Mouse (Mus musculus) limb, embryonic 13.5 days (tissue): Measurements from ENCODE around the gene Pde4a. TPM values are rescaled to one million over a fixed set of nuclear protein-coding genes. Genes with fewer than 3 reads are reported as not detected.

Experiments
- ATAC-seq: fragments of 200-750 bp; cut with Nextera tagmentation; 2 replicates; pipeline ENCODE4 v1.8.0; 2017; ENCODE audit warnings: low read depth, moderate number of reproducible peaks, moderate TSS enrichment; ENCODE audit not compliant: low FRiP score
- H3K27ac ChIP-seq: fragments of 300-500 bp; sonication (generic); 2 replicates; pipeline ENCODE4 v1.5.1; 2015; ENCODE audit warnings: inconsistent platforms, mild to moderate bottlenecking, moderate library complexity
- H3K27me3 ChIP-seq: fragments of 300-500 bp; sonication (generic); 2 replicates; pipeline ENCODE4 v1.6.1; 2015; ENCODE audit warnings: mild to moderate bottlenecking, inconsistent platforms
- H3K36me3 ChIP-seq: fragments of 300-500 bp; sonication (generic); 2 replicates; pipeline ENCODE4 v1.6.1; 2015; ENCODE audit warnings: inconsistent platforms, mild to moderate bottlenecking, moderate library complexity
- H3K4me1 ChIP-seq: fragments of 300-500 bp; sonication (generic); 2 replicates; pipeline ENCODE4 v1.6.1; 2015; ENCODE audit warnings: inconsistent platforms
- H3K4me2 ChIP-seq: fragments of 300-500 bp; sonication (generic); replicated peaks from 2 replicates; pipeline ENCODE4 v1.6.1; 2015; ENCODE audit warnings: inconsistent platforms, mild to moderate bottlenecking, moderate library complexity
- H3K4me3 ChIP-seq: fragments of 300-500 bp; sonication (generic); 2 replicates; pipeline ENCODE4 v1.5.1; 2015; ENCODE audit warnings: moderate library complexity, mild to moderate bottlenecking, inconsistent platforms
- H3K9ac ChIP-seq: fragments of 300-500 bp; sonication (generic); 2 replicates; pipeline ENCODE4 v1.6.1; 2015; ENCODE audit warnings: mild to moderate bottlenecking, inconsistent platforms
- H3K9me3 ChIP-seq: fragments of 300-500 bp; sonication (generic); 2 replicates; pipeline ENCODE4 v1.6.1; 2016; ENCODE audit warnings: inconsistent platforms
- WGBS: fragments of 180-500 bp; shearing (Covaris S2); methylation state at CpG from one replicate; pipeline ENCODE4 v1.1.7; 2015; 5-methylcytosine and 5-hydroxymethylcytosine counted together
- polyA plus RNA-seq: library from polyadenylated mRNA; unstranded; fragments of >200 nt; fragmentation: Nextera tagmentation; extraction: Ambion mirVana; gene quantifications from 2 replicates; pipeline ENCODE4 v1.2.1, GENCODE M21; 2015

The Pde4a gene
- polyA plus RNA-seq, result 5.4 and 6.1 TPM in 2 replicates

DNA sequence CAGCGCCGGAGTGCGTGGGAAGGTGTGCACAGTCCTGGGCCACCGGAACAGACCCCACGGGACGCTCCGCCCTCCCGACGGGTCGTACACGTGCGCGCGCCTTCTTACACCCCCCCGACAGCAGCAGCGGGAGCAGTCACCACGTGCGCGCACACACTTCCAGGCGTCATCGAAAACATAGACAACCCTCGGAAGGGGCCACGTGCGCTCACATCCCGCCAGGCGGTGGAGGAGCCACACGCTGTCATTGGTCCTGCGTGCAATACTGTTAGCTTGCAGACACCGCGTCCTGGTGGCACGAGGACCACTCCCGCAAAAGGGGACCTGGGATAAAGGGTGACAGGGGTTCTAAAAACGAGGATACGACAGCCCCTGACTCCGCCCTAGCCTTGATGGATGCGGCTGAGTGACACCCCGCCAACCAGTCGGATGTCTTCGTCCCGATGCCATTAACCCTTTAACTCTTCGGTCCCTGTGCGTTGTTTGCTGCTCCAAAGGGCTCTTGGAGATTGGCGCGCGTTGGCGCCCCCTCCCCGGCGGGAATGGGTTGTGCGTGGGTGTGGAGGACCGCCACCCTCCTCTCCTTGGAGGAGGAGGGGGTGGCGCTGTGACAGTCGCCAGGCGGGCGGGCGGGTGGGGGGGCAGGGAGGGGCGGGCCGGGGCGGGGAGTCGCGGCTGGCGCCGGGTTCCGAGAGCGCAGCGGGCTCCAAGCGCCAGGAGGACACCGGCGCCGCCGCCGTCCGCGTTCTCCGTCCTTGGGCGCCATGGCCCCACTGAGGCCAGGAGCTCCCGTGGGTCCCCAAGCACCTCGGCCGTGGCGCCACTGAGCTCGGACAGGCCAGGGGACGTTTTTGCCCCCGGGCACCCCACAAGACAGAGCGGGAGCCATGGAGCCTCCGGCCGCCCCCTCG lies at the start of gene Pde4a:
Pde4a (plus strand) TSS at position 674 of the 911 bp plus-strand sequence.
- H3K27ac ChIP-seq, result no peak within 1 kb of the TSS
- H3K9me3 ChIP-seq, result no peaks in the 10 kb centered on the region
- peaks cover 55% of the 10 kb centered on the region for H3K4me1 ChIP-seq
- 1% methylated on average over 75 of the region's 86 CpGs for WGBS
- peak within 1 kb of the TSS; percentile 57 for H3K4me3 ChIP-seq
- peaks cover 71% of the 10 kb centered on the region for H3K27me3 ChIP-seq
- ATAC-seq, result no peak
- H3K9ac ChIP-seq, result peak within 1 kb of the TSS; percentile 62
- H3K4me2 ChIP-seq, result peak within 1 kb of the TSS; percentile 92
- no peaks in the 10 kb centered on the region for H3K36me3 ChIP-seq

DNA sequence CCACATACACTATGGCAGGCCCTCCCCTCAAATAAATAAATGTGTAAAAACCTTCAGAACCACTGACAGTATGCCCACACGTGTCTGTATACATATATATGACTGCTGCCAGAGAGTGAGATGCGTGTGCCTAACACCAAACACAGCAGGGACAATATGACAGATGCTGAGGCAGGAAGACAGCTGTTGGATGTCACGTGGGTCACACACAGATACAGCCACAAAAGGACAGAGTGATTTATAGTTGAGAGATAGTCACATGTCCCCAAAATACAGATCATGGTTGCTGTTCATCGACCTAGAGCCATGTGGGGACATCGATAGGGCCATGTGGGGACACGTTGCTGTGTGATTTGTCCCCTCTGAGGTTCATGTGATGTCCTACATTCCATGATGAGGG lies 48.4 kb upstream of the Pde4a start:
- Histone ChIP-seq H3K4me3 (no peak overlapping the region), H3K36me3 (peaks cover 28% of the 10 kb centered on the region), H3K9ac (no peak overlapping the region), H3K9me3 (no peaks in the 10 kb centered on the region), H3K27me3 (no peaks in the 10 kb centered on the region), H3K4me1 (no peaks in the 10 kb centered on the region), H3K27ac (no peak overlapping the region), H3K4me2 (no peak overlapping the region)
- ATAC-seq, result no peak
- 79% methylated on average over 6 of the region's 6 CpGs for WGBS

DNA sequence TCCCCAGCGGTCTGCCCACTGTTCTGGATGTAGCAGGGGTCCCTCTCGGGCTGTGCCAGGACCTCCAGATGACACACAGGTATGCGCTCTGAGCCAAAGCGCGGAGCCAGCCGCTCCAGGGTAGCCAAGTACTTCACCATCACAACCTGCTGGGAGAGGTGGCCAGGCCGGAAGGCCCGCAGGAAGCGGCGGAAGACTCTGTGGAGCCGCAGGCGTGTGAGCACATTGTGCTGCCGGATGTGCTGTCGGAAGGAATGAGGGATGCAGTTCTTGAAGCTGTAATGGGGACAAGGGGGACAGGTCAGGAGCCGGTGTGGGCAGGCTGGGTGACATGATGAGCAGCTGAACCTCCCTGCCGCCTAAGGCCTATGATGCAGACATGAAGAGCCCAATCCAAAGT lies 44.0 kb upstream of the Pde4a start:
- peaks cover 67% of the 10 kb centered on the region for H3K36me3 ChIP-seq
- 90% methylated on average over 16 of the region's 16 CpGs for WGBS

DNA sequence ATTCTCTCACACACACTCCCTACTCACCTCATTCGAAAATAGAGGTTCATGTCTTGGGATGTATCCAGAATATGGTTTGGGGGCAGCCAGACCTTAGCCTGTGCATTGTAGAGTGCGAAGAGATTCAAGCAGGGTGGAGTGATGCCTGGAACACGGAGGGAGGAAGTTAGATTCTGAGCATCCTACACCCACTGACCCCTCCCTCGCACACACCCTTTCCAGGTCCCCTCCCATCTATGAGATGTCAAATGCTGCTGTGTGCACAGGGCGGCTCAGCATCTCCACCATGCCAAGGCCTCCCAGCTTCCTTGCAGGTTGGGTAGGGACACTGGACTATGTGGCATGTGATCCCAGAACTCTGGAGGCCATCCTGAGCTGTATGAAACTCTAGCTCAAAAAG lies 40.7 kb upstream of the Pde4a start:
- H3K36me3 ChIP-seq, result peaks cover 79% of the 10 kb centered on the region
- ATAC-seq, result no peak

More for the DNA sequence above, 44.0 kb upstream of the Pde4a start:
- Histone ChIP-seq H3K27ac (no peak overlapping the region), H3K4me1 (no peaks in the 10 kb centered on the region), H3K4me3 (no peak overlapping the region), H3K4me2 (no peak overlapping the region), H3K9ac (no peak overlapping the region), H3K9me3 (no peaks in the 10 kb centered on the region), H3K27me3 (no peaks in the 10 kb centered on the region)
- no peak for ATAC-seq

DNA sequence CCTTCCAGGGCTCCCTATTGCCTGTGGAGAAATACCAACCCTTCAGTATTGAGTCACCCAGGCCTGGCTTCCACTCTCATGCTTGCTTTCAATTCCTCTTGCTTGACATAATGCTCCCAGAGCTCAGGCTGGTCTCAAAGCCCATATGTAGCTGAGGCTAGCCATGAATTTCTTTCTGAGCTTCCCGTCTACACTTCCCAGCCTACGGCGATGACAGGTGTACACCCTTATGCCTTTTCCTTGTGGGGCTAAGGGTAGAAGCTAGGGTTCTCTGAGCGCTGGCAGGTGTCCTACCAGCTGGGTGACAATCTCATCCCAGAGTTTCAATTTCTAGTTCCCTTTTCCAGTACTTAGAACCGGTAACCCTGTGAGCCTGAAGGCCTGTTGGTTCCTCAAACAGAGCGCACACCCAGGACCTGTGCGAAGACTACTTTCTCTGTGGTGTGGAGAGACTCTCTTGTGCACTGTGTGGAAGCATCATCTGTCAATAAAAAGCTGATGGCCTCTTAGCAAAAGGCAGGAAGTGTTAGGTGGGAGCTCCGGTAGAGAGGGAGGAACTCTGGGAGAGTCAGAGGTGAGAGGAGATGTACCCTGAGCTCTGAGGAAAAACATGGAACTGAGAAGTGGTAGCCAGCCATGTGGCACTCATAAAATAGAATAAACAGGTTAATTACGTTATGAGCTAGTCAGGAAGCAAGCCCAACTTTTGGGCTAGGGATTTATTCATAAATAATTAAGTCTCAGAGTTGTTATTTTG lies 39.8 kb upstream of the Pde4a start:
- Histone ChIP-seq H3K9me3 (no peaks in the 10 kb centered on the region), H3K4me1 (peaks cover 6% of the 10 kb centered on the region), H3K27me3 (no peaks in the 10 kb centered on the region), H3K9ac (no peak overlapping the region), H3K4me2 (no peak overlapping the region), H3K36me3 (peaks cover 71% of the 10 kb centered on the region), H3K4me3 (no peak overlapping the region), H3K27ac (no peak overlapping the region)
- ATAC-seq, result no peak
- WGBS, result 86% methylated on average over 9 of the region's 9 CpGs

More for the DNA sequence above, 40.7 kb upstream of the Pde4a start:
- H3K27ac ChIP-seq, result no peak overlapping the region
- H3K9ac ChIP-seq, result no peak overlapping the region
- no peaks in the 10 kb centered on the region for H3K27me3 ChIP-seq
- 79% methylated on average over 5 of the region's 5 CpGs for WGBS
- no peaks in the 10 kb centered on the region for H3K9me3 ChIP-seq
- no peak overlapping the region for H3K4me3 ChIP-seq
- H3K4me1 ChIP-seq, result no peaks in the 10 kb centered on the region
- no peak overlapping the region for H3K4me2 ChIP-seq

DNA sequence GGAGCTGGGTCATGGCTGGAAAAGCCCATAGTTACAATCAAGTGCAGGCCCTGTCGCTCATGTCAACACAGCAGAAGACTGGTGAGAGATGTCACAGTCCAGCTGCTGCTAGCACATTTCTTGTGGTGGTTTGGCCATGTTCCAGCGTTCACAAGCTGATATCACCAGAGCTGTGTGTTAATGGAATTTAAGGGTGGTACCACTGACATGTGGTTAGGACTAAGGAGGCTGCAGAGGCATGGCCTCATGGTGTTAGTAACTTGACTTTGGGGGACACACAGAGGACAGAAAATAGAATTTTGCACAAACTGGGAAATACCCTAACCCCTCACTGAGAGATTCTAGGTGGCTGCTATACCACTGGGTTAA lies 39.3 kb upstream of the Pde4a start:
- whole genome bisulfite sequencing, result 80% methylated on average over 2 of the region's 2 CpGs

DNA sequence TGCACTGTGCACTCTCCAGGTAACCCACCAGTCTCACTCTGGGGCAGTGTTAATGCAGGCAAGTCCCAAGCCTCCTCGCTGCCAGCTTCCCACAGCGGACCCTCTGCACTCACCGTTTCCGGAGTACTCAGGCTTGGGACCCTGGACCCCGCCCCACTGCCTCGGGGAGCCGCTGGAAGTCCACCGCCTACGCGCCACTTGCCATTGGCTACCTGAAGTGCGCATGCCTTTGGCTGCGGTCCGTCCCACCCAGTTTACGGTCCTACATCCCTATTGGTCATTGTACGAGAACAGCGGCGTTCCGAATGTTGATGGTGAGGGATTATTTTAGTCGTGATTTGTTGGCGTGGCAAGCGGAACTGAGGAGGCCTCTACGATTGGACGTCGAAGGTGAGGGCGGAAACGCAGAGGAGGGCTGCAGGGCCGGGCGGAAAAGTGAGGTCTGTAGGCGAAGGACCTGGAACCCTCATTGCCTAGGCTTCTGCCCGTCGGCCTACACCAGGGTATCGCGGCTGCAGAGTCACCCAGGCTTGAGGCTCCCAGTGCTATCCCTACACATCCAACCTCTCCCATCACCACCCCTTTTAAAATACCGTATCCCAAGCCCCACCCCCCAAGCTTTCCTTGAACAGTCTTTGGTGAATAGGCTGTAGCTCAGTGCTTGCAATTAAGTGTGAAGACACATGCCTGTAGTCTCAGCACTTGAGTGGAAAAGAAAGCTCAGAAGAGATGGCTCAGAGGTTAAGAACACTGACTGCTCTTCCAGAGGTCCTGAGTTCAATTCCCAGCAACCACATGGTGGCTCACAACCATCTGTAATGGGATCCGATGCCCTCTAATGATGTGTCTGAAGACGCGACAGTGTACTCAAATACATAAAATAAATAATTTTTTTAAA lies 34.2 kb upstream of the Pde4a start, which contains the start of gene Tyk2:
Tyk2 (minus strand) TSS at position 185 of the 898 bp plus-strand sequence.
- WGBS, result 5% methylated on average over 37 of the region's 37 CpGs
- Histone ChIP-seq H3K36me3 (peaks cover 26% of the 10 kb centered on the region), H3K4me1 (peaks cover 6% of the 10 kb centered on the region)

More for the DNA sequence above, 39.3 kb upstream of the Pde4a start:
- peaks cover 65% of the 10 kb centered on the region for H3K36me3 ChIP-seq
- no peak overlapping the region for H3K27ac ChIP-seq
- H3K9me3 ChIP-seq, result no peaks in the 10 kb centered on the region
- H3K4me2 ChIP-seq, result no peak overlapping the region
- peaks cover 6% of the 10 kb centered on the region for H3K4me1 ChIP-seq
- H3K4me3 ChIP-seq, result no peak overlapping the region
- no peaks in the 10 kb centered on the region for H3K27me3 ChIP-seq
- no peak overlapping the region for H3K9ac ChIP-seq
- no peak for ATAC-seq

DNA sequence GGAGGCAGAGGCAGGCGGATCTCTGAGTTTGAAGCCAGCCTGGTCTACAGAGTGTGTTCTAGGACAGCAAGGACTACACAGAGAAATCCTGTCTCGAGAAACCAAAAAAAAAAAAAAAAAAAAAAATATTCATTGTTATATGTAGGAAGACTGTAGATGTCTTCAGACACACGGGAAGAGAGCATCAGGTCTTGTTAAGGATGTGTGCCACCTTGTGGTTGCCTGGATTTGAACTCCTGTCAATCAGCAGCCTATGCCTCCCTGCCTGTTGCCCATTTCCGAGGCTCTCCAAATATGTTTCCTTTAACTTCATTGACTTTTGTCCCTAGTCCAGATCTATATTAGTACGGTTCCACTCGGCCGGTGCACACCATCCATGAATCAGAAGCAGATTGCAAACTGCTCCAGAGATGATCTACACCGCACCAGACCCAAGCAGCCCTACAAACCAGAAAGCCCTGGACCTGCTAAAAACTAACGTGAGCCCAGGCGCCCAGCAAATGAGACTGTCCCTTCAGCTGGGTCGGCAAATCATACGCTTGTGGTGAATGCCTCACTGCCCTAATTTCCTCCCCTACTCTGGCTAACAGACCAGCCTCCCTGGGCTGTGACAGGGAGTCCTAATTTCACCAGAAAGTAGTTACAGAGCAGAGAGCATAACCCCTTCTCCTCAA lies 33.3 kb upstream of the Pde4a start:
- WGBS, result 83% methylated on average over 12 of the region's 12 CpGs

More for the DNA sequence above, 34.2 kb upstream of the Pde4a start, which contains the start of gene Tyk2:
- Histone ChIP-seq H3K4me2 (peak within 1 kb of the TSS; percentile 74), H3K9ac (peak within 1 kb of the TSS; percentile 78), H3K4me3 (peak within 1 kb of the TSS; percentile 68), H3K27ac (peak within 1 kb of the TSS; percentile 44; the same call in 1 of the 2 replicates), H3K9me3 (no peaks in the 10 kb centered on the region), H3K27me3 (no peaks in the 10 kb centered on the region)
- ATAC-seq, result peak; percentile 99

DNA sequence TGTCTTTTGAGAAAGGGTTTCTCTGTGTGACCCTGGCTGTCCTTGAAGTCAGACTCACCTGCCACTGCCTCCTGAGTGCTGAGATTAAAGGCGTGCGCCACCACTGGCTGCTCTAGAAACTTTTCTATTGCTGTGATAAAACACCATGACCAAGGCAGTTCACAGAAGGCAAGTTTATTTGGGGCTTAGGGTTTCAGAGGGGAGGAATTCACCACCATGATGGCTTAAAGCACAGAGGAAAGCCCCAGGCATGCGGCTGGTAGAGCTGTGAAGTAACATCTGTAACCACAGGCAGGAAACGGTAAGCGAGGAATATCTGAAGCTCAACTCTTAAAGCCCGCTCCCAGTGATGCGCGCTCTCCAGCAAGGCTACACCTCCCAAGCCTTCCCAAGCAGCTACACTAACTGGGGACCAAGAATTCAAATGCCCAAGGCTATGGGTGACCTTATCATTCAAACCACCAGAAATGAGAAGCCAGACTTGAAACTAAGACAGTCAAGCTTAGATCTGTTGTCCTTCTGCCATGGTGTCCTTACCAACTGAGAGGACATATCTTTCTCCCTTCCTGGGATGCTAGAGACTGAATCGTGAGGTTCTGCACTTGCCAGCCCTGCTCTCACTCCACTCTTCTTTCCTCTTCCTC lies 32.3 kb upstream of the Pde4a start:
- Histone ChIP-seq H3K9me3 (no peaks in the 10 kb centered on the region), H3K36me3 (peaks cover 22% of the 10 kb centered on the region), H3K4me2 (no peak overlapping the region), H3K4me3 (no peak overlapping the region), H3K27me3 (no peaks in the 10 kb centered on the region), H3K4me1 (peaks cover 6% of the 10 kb centered on the region), H3K27ac (no peak overlapping the region), H3K9ac (no peak overlapping the region; the same call in 1 of the 2 replicates)
- no peak for ATAC-seq
- WGBS, result 75% methylated on average over 9 of the region's 9 CpGs

More for the DNA sequence above, 33.3 kb upstream of the Pde4a start:
- Histone ChIP-seq H3K36me3 (peaks cover 20% of the 10 kb centered on the region), H3K4me3 (no peak overlapping the region), H3K9me3 (no peaks in the 10 kb centered on the region), H3K27me3 (no peaks in the 10 kb centered on the region), H3K27ac (no peak overlapping the region), H3K4me2 (no peak overlapping the region), H3K4me1 (peaks cover 6% of the 10 kb centered on the region), H3K9ac (no peak overlapping the region)
- ATAC-seq, result no peak

DNA sequence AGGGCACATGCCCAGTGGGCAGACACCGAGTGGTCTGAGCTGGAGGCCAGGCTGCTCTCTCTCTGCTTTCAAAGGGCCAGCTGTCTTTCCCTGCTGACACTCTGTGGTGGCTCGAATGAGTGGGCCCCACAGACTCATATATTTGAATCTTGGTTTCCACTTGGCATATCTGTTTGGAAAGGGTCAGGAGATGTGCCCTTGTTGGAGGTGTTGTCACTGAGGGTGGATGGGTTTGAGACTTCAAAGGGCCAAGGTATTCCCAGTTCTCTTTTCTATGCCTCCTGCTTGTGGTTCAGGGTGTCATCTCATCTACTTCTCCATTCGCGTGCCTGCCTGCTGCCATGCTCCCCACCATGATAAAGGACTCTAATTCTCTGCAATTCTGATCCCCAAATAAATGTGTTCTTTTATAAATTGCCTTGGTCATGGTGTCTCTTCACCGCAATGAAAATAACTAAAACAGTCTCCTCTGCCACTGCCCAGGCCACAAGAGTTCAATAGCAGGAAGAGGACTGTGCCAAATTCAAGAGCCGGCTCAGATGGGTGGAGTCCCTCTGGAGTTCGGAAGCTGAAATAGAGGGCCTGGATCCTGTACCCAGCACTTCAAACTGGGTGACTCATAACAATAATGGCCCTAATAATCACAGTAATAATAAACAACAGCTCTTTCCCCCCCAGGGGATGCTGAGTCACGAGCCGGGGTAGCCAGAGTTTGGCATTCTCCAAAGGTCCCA lies 30.8 kb upstream of the Pde4a start:
- no peak for ATAC-seq
- no peaks in the 10 kb centered on the region for H3K9me3 ChIP-seq
- no peak overlapping the region for H3K4me3 ChIP-seq
- H3K9ac ChIP-seq, result no peak overlapping the region
- H3K4me1 ChIP-seq, result peaks cover 6% of the 10 kb centered on the region
- no peaks in the 10 kb centered on the region for H3K27me3 ChIP-seq
- WGBS, result 69% methylated on average over 9 of the region's 9 CpGs
- H3K4me2 ChIP-seq, result no peak overlapping the region
- H3K36me3 ChIP-seq, result peaks cover 35% of the 10 kb centered on the region
- no peak overlapping the region for H3K27ac ChIP-seq
